Mouse (Mus musculus) embryonic fibroblast, embryonic 13.5 days (primary cell): ENCODE results near the gene 9230110F15Rik.

Source experiments
- CTCF ChIP-seq: IDR thresholded peaks from 2 replicates; pipeline ENCODE4 v1.5.1; 2011; ENCODE audit warnings: mild to moderate bottlenecking, control low read depth, low read length, moderate library complexity, borderline replicate concordance; ENCODE audit not compliant: insufficient read depth
- POLR2A ChIP-seq: IDR thresholded peaks from 2 replicates; pipeline ENCODE4 v1.6.1; 2011; ENCODE audit warnings: low read depth, mild to moderate bottlenecking, control low read depth, low read length, moderate library complexity

DNA sequence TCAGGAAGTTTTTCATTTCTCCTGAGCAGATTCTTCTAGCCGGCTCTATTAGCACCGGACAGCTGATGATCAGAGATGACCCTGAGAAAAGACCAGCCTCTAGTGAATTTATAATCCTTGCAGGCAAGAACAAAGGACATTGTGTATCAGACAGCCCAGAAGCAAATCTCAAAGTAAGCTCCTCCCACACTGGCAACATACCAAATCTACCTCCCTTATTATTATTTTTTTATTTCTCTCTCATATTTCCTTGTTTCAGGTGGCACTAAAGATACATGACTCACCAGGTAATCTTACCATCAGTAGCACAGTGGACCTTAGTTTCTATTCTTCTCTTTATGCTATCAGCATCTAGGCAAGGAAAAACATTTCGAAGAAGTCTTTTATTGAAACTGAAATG, 53.9 kb downstream of the 9230110F15Rik start, which contains the start of the genes Gm27235 and D730048I06Rik:
- TF ChIP-seq CTCF (no peak), POLR2A (no peak)
